ENCODE assay signal across 8 mouse cellular contexts in the genomic region with DNA sequence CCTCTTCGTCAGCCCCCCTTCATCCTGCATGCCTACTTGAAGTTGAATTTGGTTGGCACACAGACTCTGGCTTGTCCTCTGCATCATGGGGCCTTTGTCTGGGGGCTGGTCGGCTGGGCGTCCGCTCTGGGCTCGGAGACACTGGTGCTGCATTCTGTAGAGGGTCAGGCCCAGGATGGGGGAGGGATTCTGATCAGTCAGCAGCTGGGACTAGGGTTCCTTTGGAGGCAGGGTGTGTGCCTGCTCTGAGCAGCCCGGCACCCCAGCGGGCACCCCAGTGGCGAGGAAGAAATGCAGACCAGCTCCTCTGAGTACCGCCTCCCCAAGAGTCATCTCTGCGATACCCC.
DNase-seq lines count a peak whose midpoint lies in the region; ATAC-seq lines count a peak whose summit lies in the region.

No protein-coding gene starts in this region.

- peak overlapping the region; percentile 29 for H3K4me2 ChIP-seq in embryonic facial prominence, embryonic 11.5 days (ENCODE audit: low read depth, low read length)
- H3K4me2 ChIP-seq in hindbrain, embryonic 16.5 days (ENCODE audit: low read length), result peak overlapping the region; percentile 26
- peak overlapping the region; percentile 36 for H3K4me2 ChIP-seq in midbrain, embryonic 15.5 days

- ATAC-seq in embryonic facial prominence, embryonic 11.5 days (replicated peaks; ENCODE audit: insufficient number of reproducible peaks, low FRiP score, low TSS enrichment, low read depth), result no peak; the same call in 1 of the 2 replicates
- peak; percentile 28 for ATAC-seq in hindbrain, embryonic 16.5 days
- ATAC-seq in midbrain, embryonic 15.5 days (replicated peaks), result peak; percentile 45

- no peaks in the 10 kb centered on the region for H3K9me3 ChIP-seq in embryonic facial prominence, embryonic 11.5 days (replicated peaks; ENCODE audit: control insufficient read depth, low read length)
- no peaks in the 10 kb centered on the region; the same call in 1 of the 2 replicates for H3K9me3 ChIP-seq in hindbrain, embryonic 16.5 days (ENCODE audit: control insufficient read depth, low read length)
- H3K9me3 ChIP-seq in midbrain, embryonic 15.5 days, result no peaks in the 10 kb centered on the region

- H3K4me1 ChIP-seq in embryonic facial prominence, embryonic 11.5 days (ENCODE audit: control insufficient read depth, insufficient read depth, low read length), result peaks cover 12% of the 10 kb centered on the region
- H3K4me1 ChIP-seq in hindbrain, embryonic 16.5 days (ENCODE audit: control insufficient read depth, insufficient read depth, low read depth, low read length), result peaks cover 22% of the 10 kb centered on the region
- H3K4me1 ChIP-seq in midbrain, embryonic 15.5 days, result peaks cover 26% of the 10 kb centered on the region

- DNase-seq in layer of hippocampus, adult 9-11 months, result peak; percentile 44
- no peak for DNase-seq in layer of hippocampus, postnatal 25 days (ENCODE audit: extremely low spot score in 1 of 2, low spot score in 1 of 2)
- peak; percentile 46 for DNase-seq in embryonic facial prominence, embryonic 11.5 days (ENCODE audit: low spot score)
- DNase-seq in testis, postnatal 10 days (ENCODE audit: low spot score), result no peak
- no peak for DNase-seq in right cerebral cortex, adult 18-20 months
- no peak for DNase-seq in urinary bladder, adult 2 months (ENCODE audit: low spot score)

- H3K27ac ChIP-seq in embryonic facial prominence, embryonic 11.5 days (replicated peaks; ENCODE audit: low read depth, low read length), result peak overlapping the region; percentile 82
- peak overlapping the region; percentile 78 for H3K27ac ChIP-seq in hindbrain, embryonic 16.5 days (ENCODE audit: low read depth, low read length)
- H3K27ac ChIP-seq in midbrain, embryonic 15.5 days, result peak overlapping the region; percentile 75

- no peaks in the 10 kb centered on the region for H3K27me3 ChIP-seq in embryonic facial prominence, embryonic 11.5 days (ENCODE audit: control insufficient read depth, insufficient read depth, low read length)
- H3K27me3 ChIP-seq in hindbrain, embryonic 16.5 days (replicated peaks; ENCODE audit: control insufficient read depth, insufficient read depth, low read length), result no peaks in the 10 kb centered on the region
- no peaks in the 10 kb centered on the region for H3K27me3 ChIP-seq in midbrain, embryonic 15.5 days (replicated peaks)

- no peaks in the 10 kb centered on the region for H3K36me3 ChIP-seq in embryonic facial prominence, embryonic 11.5 days (replicated peaks; ENCODE audit: control insufficient read depth, insufficient read depth, low read depth, low read length)
- H3K36me3 ChIP-seq in hindbrain, embryonic 16.5 days (ENCODE audit: control insufficient read depth, insufficient read depth, low read length), result no peaks in the 10 kb centered on the region
- no peaks in the 10 kb centered on the region for H3K36me3 ChIP-seq in midbrain, embryonic 15.5 days (replicated peaks)

- peak overlapping the region; percentile 8; the same call in 1 of the 2 replicates for H3K4me3 ChIP-seq in embryonic facial prominence, embryonic 11.5 days (ENCODE audit: low read depth, low read length)
- H3K4me3 ChIP-seq in hindbrain, embryonic 16.5 days (ENCODE audit: low read length), result peak overlapping the region; percentile 12
- H3K4me3 ChIP-seq in midbrain, embryonic 15.5 days, result peak overlapping the region; percentile 5; the same call in 1 of the 2 replicates

- peak overlapping the region; percentile 54 for H3K9ac ChIP-seq in embryonic facial prominence, embryonic 11.5 days (replicated peaks; ENCODE audit: low read length)
- H3K9ac ChIP-seq in hindbrain, embryonic 16.5 days (ENCODE audit: low read depth, low read length), result peak overlapping the region; percentile 57
- H3K9ac ChIP-seq in midbrain, embryonic 15.5 days, result peak overlapping the region; percentile 18; the same call in 1 of the 2 replicates

- 12% methylated on average over 10 of the region's 10 CpGs for WGBS in embryonic facial prominence, embryonic 11.5 days
- 13% methylated on average over 10 of the region's 10 CpGs for WGBS in hindbrain, embryonic 16.5 days
- WGBS in midbrain, embryonic 15.5 days, result 7% methylated on average over 10 of the region's 10 CpGs

Comparison
In these comparisons a context has a peak if more than half of its experiments do, and no peak if none do; other contexts are left out.
1. DNase-seq: peak in layer of hippocampus, adult 9-11 months (single experiment) and embryonic facial prominence, embryonic 11.5 days (single experiment); none in layer of hippocampus, postnatal 25 days (0 of 2), testis, postnatal 10 days (single experiment), right cerebral cortex, adult 18-20 months (single experiment) and urinary bladder, adult 2 months (single experiment).
2. Peak in every context shown above with its lines, with median percentiles within 50 percentile points of each other: H3K27ac ChIP-seq, H3K4me2 ChIP-seq, H3K4me3 ChIP-seq and H3K9ac ChIP-seq.